Mouse (Mus musculus) heart, embryonic 11.5 days (tissue): ENCODE measurements around the gene Hist1h2bb. TPM values are rescaled to one million over a fixed set of nuclear protein-coding genes. Genes with fewer than 3 reads are reported as not detected.
A peak's percentile ranks its signal among the peaks of the same experiment; 100 is the strongest.
"Not testable (repeated sequence)": the region's sequence is repeated elsewhere in the genome, so short reads cannot be mapped to it uniquely, and the experiment has no call there.

Source experiments
- ATAC-seq: fragments of 200-750 bp; cut with Nextera tagmentation; replicated peaks from 2 replicates; pipeline ENCODE4 v1.8.0; 2017; ENCODE audit warnings: moderate library complexity; ENCODE audit not compliant: insufficient number of reproducible peaks, low FRiP score, low TSS enrichment
- H3K27ac ChIP-seq: fragments of 300-500 bp; sonication (generic); 2 replicates; pipeline ENCODE4 v1.5.1; 2014; ENCODE audit warnings: mild to moderate bottlenecking, low read depth, low read length
- H3K27me3 ChIP-seq: fragments of 300-500 bp; sonication (generic); 2 replicates; pipeline ENCODE4 v1.6.1; 2014; ENCODE audit warnings: mild to moderate bottlenecking, low read length, mixed read lengths; ENCODE audit not compliant: control insufficient read depth, insufficient read depth
- H3K36me3 ChIP-seq: fragments of 300-500 bp; sonication (generic); 2 replicates; pipeline ENCODE4 v1.6.1; 2014; ENCODE audit warnings: mild to moderate bottlenecking, low read length, moderate library complexity, mixed read lengths; ENCODE audit not compliant: control insufficient read depth, insufficient read depth
- H3K4me1 ChIP-seq: fragments of 300-500 bp; sonication (generic); 2 replicates; pipeline ENCODE4 v1.6.1; 2014; ENCODE audit warnings: low read length; ENCODE audit not compliant: control insufficient read depth, insufficient read depth
- H3K4me2 ChIP-seq: fragments of 300-500 bp; sonication (generic); 2 replicates; pipeline ENCODE4 v1.6.1; 2014; ENCODE audit warnings: mild to moderate bottlenecking, moderate library complexity
- H3K4me3 ChIP-seq: fragments of 300-500 bp; sonication (generic); 2 replicates; pipeline ENCODE4 v1.5.1; 2014; ENCODE audit warnings: low read depth, low read length
- H3K9ac ChIP-seq: fragments of 300-500 bp; sonication (generic); 2 replicates; pipeline ENCODE4 v1.6.1; 2014; ENCODE audit warnings: mild to moderate bottlenecking, low read depth, low read length, moderate library complexity
- H3K9me3 ChIP-seq: fragments of 300-500 bp; sonication (generic); replicated peaks from 2 replicates; pipeline ENCODE4 v1.6.1; 2016; ENCODE audit warnings: low read length; ENCODE audit not compliant: control insufficient read depth
- WGBS: fragments of 180-500 bp; shearing (Covaris S2); extraction: QIAGEN DNeasy Blood & Tissue Kit; methylation state at CpG from one replicate; pipeline ENCODE4 v1.1.7; 2014; ENCODE audit not compliant: insufficient replicate concordance; 5-methylcytosine and 5-hydroxymethylcytosine counted together
- polyA plus RNA-seq: library from polyadenylated mRNA; unstranded; fragments of >200 nt; fragmentation: Nextera tagmentation; extraction: Ambion mirVana; gene quantifications from 2 replicates; pipeline ENCODE4 v1.2.1, GENCODE M21; 2014

Gene Hist1h2bb
- polyA plus RNA-seq, 1 experiment from 2014 or later: 2.7 TPM

- ATAC-seq: 0 out of 2 replicates have a peak, but pooled peaks have one; percentile 27
Measured at GRCm38 (mm10) chr13:23750839-23751477, 4.4 kb downstream of the Hist1h2bb start, which contains the start of gene Hist1h2ab. Hist1h2ab (plus strand) TSS chr13:23751126.

GRCm38 (mm10) chr13:23751478-23751956 is 5.0 kb downstream of the Hist1h2bb start:
- H3K27me3 ChIP-seq: no peaks in the 10 kb centered on the region
- no peak for ATAC-seq
- no peaks in the 10 kb centered on the region for H3K36me3 ChIP-seq
- H3K4me1 ChIP-seq: peaks cover 5% of the 10 kb centered on the region
- 3% methylated on average over 11 of the region's 11 CpGs for WGBS
- H3K27ac ChIP-seq: peak overlapping the region; percentile 95
- H3K9me3 ChIP-seq: no peaks in the 10 kb centered on the region
- peak overlapping the region; percentile 66 for H3K4me2 ChIP-seq
- peak overlapping the region; percentile 43 for H3K4me3 ChIP-seq
- peak overlapping the region; percentile 74; the same call in 1 of the 2 replicates for H3K9ac ChIP-seq

More at GRCm38 (mm10) chr13:23750839-23751477, 4.4 kb downstream of the Hist1h2bb start, which contains the start of gene Hist1h2ab:
- 1% methylated on average over 25 of the region's 47 CpGs for WGBS
- Histone ChIP-seq H3K27ac (peak within 1 kb of the TSS; percentile 95), H3K9ac (peak within 1 kb of the TSS; percentile 74; the same call in 1 of the 2 replicates), H3K4me3 (peak within 1 kb of the TSS; percentile 43), H3K4me2 (peak within 1 kb of the TSS; percentile 66)
- H3K27me3 ChIP-seq, H3K9me3 ChIP-seq, H3K36me3 ChIP-seq, H3K4me1 ChIP-seq: not testable (repeated sequence)

DNA sequence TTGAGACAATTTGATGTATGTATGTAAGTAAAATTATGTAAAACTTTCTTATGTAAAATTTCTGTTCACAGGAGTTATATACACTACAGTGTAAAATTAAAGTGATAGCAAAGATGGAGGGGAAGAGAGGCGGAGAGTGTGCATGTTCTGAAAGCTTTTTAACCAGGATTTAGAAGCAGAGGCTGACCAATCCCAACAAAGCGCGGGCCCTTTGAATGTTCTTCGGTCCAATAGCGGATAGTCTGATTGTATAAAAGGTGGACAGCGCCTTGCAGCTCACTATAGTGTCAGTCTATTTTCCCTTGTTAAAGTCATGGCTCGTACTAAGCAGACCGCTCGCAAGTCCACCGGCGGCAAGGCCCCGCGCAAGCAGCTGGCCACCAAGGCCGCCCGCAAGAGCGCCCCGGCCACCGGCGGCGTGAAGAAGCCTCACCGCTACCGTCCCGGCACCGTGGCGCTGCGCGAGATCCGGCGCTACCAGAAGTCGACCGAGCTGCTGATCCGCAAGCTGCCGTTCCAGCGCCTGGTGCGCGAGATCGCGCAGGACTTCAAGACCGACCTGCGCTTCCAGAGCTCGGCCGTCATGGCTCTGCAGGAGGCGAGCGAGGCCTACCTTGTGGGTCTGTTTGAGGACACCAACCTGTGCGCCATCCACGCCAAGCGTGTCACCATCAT is 5.7 kb downstream of the Hist1h2bb start, which contains the start of gene Hist1h3b:
Hist1h3b (plus strand) TSS at position 201 of the 675 bp plus-strand sequence.
- H3K9me3 ChIP-seq: not testable (repeated sequence)
- WGBS: 0% methylated on average over 17 of the region's 47 CpGs
- peak; percentile 83 for ATAC-seq

GRCm38 (mm10) chr13:23752742-23753172 is 6.2 kb downstream of the Hist1h2bb start:
- H3K9me3 ChIP-seq: no peaks in the 10 kb centered on the region
- no peaks in the 10 kb centered on the region for H3K36me3 ChIP-seq
- no peaks in the 10 kb centered on the region for H3K27me3 ChIP-seq
- WGBS: 6% methylated on average over 6 of the region's 6 CpGs
- peak overlapping the region; percentile 34 for H3K4me3 ChIP-seq
- ATAC-seq: no peak
- peak overlapping the region; percentile 75 for H3K9ac ChIP-seq
- H3K27ac ChIP-seq: peak overlapping the region; percentile 81; the same call in 1 of the 2 replicates
- H3K4me1 ChIP-seq: peaks cover 8% of the 10 kb centered on the region
- peak overlapping the region; percentile 57 for H3K4me2 ChIP-seq

More for the DNA sequence above, 5.7 kb downstream of the Hist1h2bb start, which contains the start of gene Hist1h3b:
- not testable (repeated sequence) for H3K27me3 ChIP-seq, H3K4me1 ChIP-seq, H3K36me3 ChIP-seq
- peak within 1 kb of the TSS; percentile 95 for H3K27ac ChIP-seq
- H3K4me2 ChIP-seq: peak within 1 kb of the TSS; percentile 66
- peak within 1 kb of the TSS; percentile 43 for H3K4me3 ChIP-seq
- peak within 1 kb of the TSS; percentile 75 for H3K9ac ChIP-seq

DNA sequence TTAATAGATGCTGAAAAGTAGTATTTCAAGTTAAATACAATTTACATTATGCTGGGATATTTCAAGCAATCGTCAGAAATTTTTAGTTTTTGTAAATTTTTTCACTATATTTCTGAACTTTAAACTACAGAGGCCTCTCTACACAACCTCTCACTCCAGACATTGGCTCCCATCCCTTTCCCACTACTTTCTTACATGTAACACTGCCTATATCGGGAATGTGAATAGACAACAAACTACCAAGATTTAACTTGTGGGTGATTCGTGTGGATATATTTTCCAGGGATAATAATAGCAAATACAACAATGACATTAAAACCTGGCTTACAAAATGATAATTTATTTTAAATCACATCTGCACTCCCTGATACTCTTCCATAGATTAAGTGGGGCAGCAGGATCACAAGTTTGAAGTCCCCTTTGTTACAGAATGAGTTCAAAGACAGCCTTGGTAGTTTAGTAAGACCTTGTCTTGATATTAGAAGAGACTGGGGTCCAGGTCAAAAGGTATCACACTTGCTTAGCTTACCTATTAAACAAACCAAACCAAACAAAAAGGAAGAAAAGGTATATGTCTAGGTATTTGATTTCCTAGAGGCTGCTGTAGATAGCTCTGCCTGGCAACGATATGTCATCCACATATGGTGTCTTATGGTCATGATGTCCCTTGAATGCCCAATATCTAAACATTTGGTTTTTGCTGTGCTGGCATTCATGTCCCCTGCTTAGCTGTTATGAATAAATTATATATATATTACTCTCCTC is 7.0 kb downstream of the Hist1h2bb start:
- 57% methylated on average over 4 of the region's 4 CpGs for WGBS
- H3K4me2 ChIP-seq: peak overlapping the region; percentile 57
- H3K4me3 ChIP-seq: no peak overlapping the region
- 0 out of 2 replicates have a peak, but pooled peaks cover 3% of the 10 kb centered on the region for H3K4me1 ChIP-seq
- H3K36me3 ChIP-seq: no peaks in the 10 kb centered on the region
- no peaks in the 10 kb centered on the region for H3K27me3 ChIP-seq
- peak overlapping the region; percentile 41; the same call in 1 of the 2 replicates for H3K27ac ChIP-seq
- no peaks in the 10 kb centered on the region for H3K9me3 ChIP-seq
- 0 out of 2 replicates have a peak overlapping the region, but pooled peaks have one; percentile 22 for H3K9ac ChIP-seq
- ATAC-seq: no peak

GRCm38 (mm10) chr13:23755000-23755399 is 8.5 kb downstream of the Hist1h2bb start:
- no peaks in the 10 kb centered on the region for H3K9me3 ChIP-seq
- H3K27ac ChIP-seq: 0 out of 2 replicates have a peak overlapping the region, but pooled peaks have one; percentile 22

DNA sequence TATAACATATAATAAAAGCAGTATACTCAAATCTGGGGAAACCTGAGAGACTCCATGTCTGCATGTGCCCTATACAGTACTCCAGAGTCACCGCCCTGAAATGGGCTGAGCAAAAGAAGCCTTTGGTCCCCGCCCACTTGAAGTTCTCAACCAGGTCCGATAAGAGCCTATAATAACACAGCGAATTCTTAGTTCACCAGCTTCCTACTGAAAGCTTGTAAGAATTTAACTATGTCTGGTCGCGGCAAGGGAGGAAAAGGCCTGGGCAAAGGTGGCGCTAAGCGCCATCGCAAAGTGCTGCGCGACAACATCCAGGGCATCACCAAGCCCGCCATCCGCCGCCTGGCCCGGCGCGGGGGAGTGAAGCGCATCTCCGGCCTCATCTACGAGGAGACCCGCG is 10.3 kb downstream of the Hist1h2bb start, which contains the start of gene Hist1h4b:
Hist1h4b (plus strand) TSS at position 224 of the 400 bp plus-strand sequence.
- H3K4me1 ChIP-seq: peaks cover 11% of the 10 kb centered on the region; the same call in 1 of the 2 replicates
- peak within 1 kb of the TSS; percentile 93 for H3K27ac ChIP-seq
- peak within 1 kb of the TSS; percentile 36 for H3K4me3 ChIP-seq
- no peaks in the 10 kb centered on the region for H3K9me3 ChIP-seq
- H3K9ac ChIP-seq: peak within 1 kb of the TSS; percentile 73
- WGBS: 0% methylated on average over 17 of the region's 22 CpGs
- peak within 1 kb of the TSS; percentile 67 for H3K4me2 ChIP-seq
- peak; percentile 68 for ATAC-seq
- H3K36me3 ChIP-seq: no peaks in the 10 kb centered on the region
- no peaks in the 10 kb centered on the region for H3K27me3 ChIP-seq

More at GRCm38 (mm10) chr13:23755000-23755399, 8.5 kb downstream of the Hist1h2bb start:
- Histone ChIP-seq H3K4me1 (peaks cover 5% of the 10 kb centered on the region; the same call in 1 of the 2 replicates), H3K9ac (no peak overlapping the region), H3K4me2 (no peak overlapping the region), H3K36me3 (no peaks in the 10 kb centered on the region), H3K27me3 (no peaks in the 10 kb centered on the region), H3K4me3 (no peak overlapping the region)
- ATAC-seq: no peak
